Mouse (Mus musculus) retina, postnatal 7 days (tissue): ENCODE measurements at regions not wholly inside any gene's neighbourhood (a gene's known extent, or its start where the extent isn't known, plus 50 kb on each side); places are given as distances from the start of the nearest gene placed in this dataset.

ENCODE experiments used
- DNase-seq: peaks from one replicate; pipeline ENCODE4 v3.0.0-alpha.2; 2012; ENCODE audit warnings: low read depth, low spot score

- DNase-seq = no peak
Measured at GRCm38 (mm10) chr3:118248768-118249167, 313.2 kb upstream of the Dpyd start.

- DNase-seq = no peak
Measured at GRCm38 (mm10) chr3:118275917-118276316, 286.0 kb upstream of the Dpyd start.

GRCm38 (mm10) chr3:118278274-118278673 is 283.7 kb upstream of the Dpyd start:
- DNase-seq = no peak

- no peak for DNase-seq
Measured at GRCm38 (mm10) chr3:118286946-118287345, 275.0 kb upstream of the Dpyd start.

- peak; percentile 8 for DNase-seq
Measured at GRCm38 (mm10) chr3:118325111-118325510, 236.8 kb upstream of the Dpyd start.

GRCm38 (mm10) chr3:118328237-118328636 is 233.7 kb upstream of the Dpyd start:
- DNase-seq = no peak

- DNase-seq = no peak
Measured at GRCm38 (mm10) chr3:118329132-118329674, 232.7 kb upstream of the Dpyd start.

GRCm38 (mm10) chr3:118331559-118331958 is 230.4 kb upstream of the Dpyd start:
- DNase-seq = no peak

- DNase-seq = no peak
Measured at GRCm38 (mm10) chr3:118338716-118339115, 223.2 kb upstream of the Dpyd start.

GRCm38 (mm10) chr3:118361741-118362141 is 200.2 kb upstream of the Dpyd start:
- no peak for DNase-seq
